Mouse (Mus musculus) G1E (cell line): Measurements from ENCODE around the gene Col1a1.
A peak's percentile ranks its signal among the peaks of the same experiment; 100 is the strongest.

Experiments used
- CTCF ChIP-seq: IDR thresholded peaks from 2 replicates; pipeline ENCODE4 v1.5.1; 2012; ENCODE audit warnings: low read depth, low read length, inconsistent platforms, mixed read lengths
- GATA1 ChIP-seq: IDR thresholded peaks from 2 replicates; pipeline ENCODE4 v1.6.1; 2012; ENCODE audit warnings: borderline replicate concordance, low read length, inconsistent platforms, mixed read lengths
- GATA2 ChIP-seq: IDR thresholded peaks from 2 replicates; pipeline ENCODE4 v1.6.1; 2012; ENCODE audit warnings: low read depth, low read length, inconsistent platforms, borderline replicate concordance
- POLR2AphosphoS5 ChIP-seq: IDR thresholded peaks from 2 replicates; pipeline ENCODE4 v1.6.1; 2012; ENCODE audit warnings: low read depth, low read length, inconsistent platforms; ENCODE audit not compliant: insufficient replicate concordance
- TAL1 ChIP-seq: conservative IDR thresholded peaks from 2 replicates; pipeline ENCODE4 v1.6.1; 2012; ENCODE audit warnings: low read depth, low read length, inconsistent platforms, mixed read lengths

GRCm38 (mm10) chr11:94939280-94939679 lies 3.3 kb downstream of the Col1a1 start:
- TF ChIP-seq CTCF (peak; percentile 57), GATA1 (no peak), POLR2AphosphoS5 (no peak), GATA2 (no peak), TAL1 (no peak)
